Mouse (Mus musculus) CH12.LX (cell line): ENCODE results near the gene Poglut1. TPM values are rescaled to one million over a fixed set of nuclear protein-coding genes. Genes with fewer than 3 reads are reported as not detected.

ENCODE experiments used
- DNase-seq: peaks from one replicate; pipeline ENCODE4 v3.0.0-alpha.2; 2013; ENCODE audit errors: extremely low read depth
- H3K27ac ChIP-seq: 2 replicates; pipeline ENCODE4 v1.5.1; 2012; ENCODE audit warnings: low read depth, mild to moderate bottlenecking, control low read depth, moderate library complexity; ENCODE audit not compliant: insufficient read depth
- H3K27me3 ChIP-seq: replicated peaks from 2 replicates; pipeline ENCODE3; 2012; ENCODE audit warnings: inconsistent platforms
- H3K36me3 ChIP-seq, 2 experiments: replicated peaks in 1 of 2; 2 replicates each; pipeline versions ENCODE3 to v1.6.1; 2012; ENCODE audit warnings: inconsistent platforms in 1 of 2, low read length in 1 of 2, mild to moderate bottlenecking in 1 of 2, mixed read lengths in 1 of 2, moderate library complexity in 1 of 2; ENCODE audit not compliant: control insufficient read depth in 1 of 2, insufficient read depth in 1 of 2
- H3K4me1 ChIP-seq, 2 experiments: 2 replicates each; pipeline ENCODE4 v1.6.1; 2012; ENCODE audit warnings: inconsistent platforms in 1 of 2, moderate library complexity in 1 of 2; ENCODE audit not compliant: insufficient read depth in 2 of 2, control insufficient read depth in 1 of 2
- H3K4me2 ChIP-seq: 2 replicates; pipeline ENCODE4 v1.6.1; 2012; ENCODE audit warnings: low read depth, mild to moderate bottlenecking, control low read depth; ENCODE audit not compliant: poor library complexity, insufficient read depth, severe bottlenecking
- H3K4me3 ChIP-seq, 3 experiments: fragments of 150-350 bp in 1 of 3; sonication (generic) in 1 of 3; replicated peaks in 1 of 3; 2 replicates each; pipeline versions ENCODE3 to v1.5.1; 2011 to 2012; ENCODE audit warnings: low read depth in 2 of 3, low read length in 2 of 3, mild to moderate bottlenecking in 2 of 3, moderate library complexity in 2 of 3, control low read depth in 1 of 3, improper control_type of control experiment in 1 of 3, inconsistent platforms in 1 of 3, mixed read lengths in 1 of 3; ENCODE audit not compliant: poor library complexity in 1 of 3
- H3K79me2 ChIP-seq: replicated peaks from 2 replicates; pipeline ENCODE4 v1.6.1; 2012; ENCODE audit warnings: mild to moderate bottlenecking, moderate library complexity; ENCODE audit not compliant: control insufficient read depth, poor library complexity, insufficient read depth, severe bottlenecking; ENCODE audit errors: extremely low read depth
- H3K9ac ChIP-seq: 2 replicates; pipeline ENCODE4 v1.6.1; 2012; ENCODE audit warnings: low read depth, mild to moderate bottlenecking, control low read depth, moderate library complexity; ENCODE audit not compliant: insufficient read depth
- H3K9me3 ChIP-seq: replicated peaks from 2 replicates; pipeline ENCODE3; 2012; ENCODE audit warnings: low read length, inconsistent platforms, mixed read lengths
- BHLHE40 ChIP-seq: IDR thresholded peaks from 2 replicates; pipeline ENCODE4 v1.6.1; 2011; ENCODE audit warnings: mild to moderate bottlenecking, low read depth, low read length, improper control_type of control experiment
- CHD2 ChIP-seq: IDR thresholded peaks from 2 replicates; pipeline ENCODE4 v1.6.1; 2011; ENCODE audit warnings: low read length, improper control_type of control experiment
- E2F4 ChIP-seq: IDR thresholded peaks from 2 replicates; pipeline ENCODE4 v1.6.1; 2011; ENCODE audit warnings: low read depth, low read length, improper control_type of control experiment; ENCODE audit not compliant: insufficient replicate concordance
- ELF1 ChIP-seq: IDR thresholded peaks from 2 replicates; pipeline ENCODE4 v1.6.1; 2014; ENCODE audit warnings: low read depth, mild to moderate bottlenecking, inconsistent platforms, low read length, improper control_type of control experiment
- EP300 ChIP-seq: IDR thresholded peaks from 2 replicates; pipeline ENCODE4 v1.6.1; 2011; ENCODE audit warnings: low read length, improper control_type of control experiment
- GABPA ChIP-seq: IDR thresholded peaks from 2 replicates; pipeline ENCODE4 v1.6.1; 2012; ENCODE audit warnings: low read depth, low read length, improper control_type of control experiment, inconsistent platforms; ENCODE audit not compliant: insufficient replicate concordance
- HCFC1 ChIP-seq: IDR thresholded peaks from 2 replicates; pipeline ENCODE4 v1.6.1; 2012; ENCODE audit warnings: low read depth, mild to moderate bottlenecking, inconsistent platforms, low read length, improper control_type of control experiment
- IRF4 ChIP-seq: IDR thresholded peaks from 2 replicates; pipeline ENCODE4 v1.6.1; 2014; ENCODE audit warnings: low read depth, mild to moderate bottlenecking, inconsistent platforms, low read length, improper control_type of control experiment
- JUND ChIP-seq: conservative IDR thresholded peaks from 2 replicates; pipeline ENCODE4 v1.6.1; 2011; ENCODE audit warnings: low read depth, low read length, improper control_type of control experiment
- KAT2A ChIP-seq: IDR thresholded peaks from 2 replicates; pipeline ENCODE4 v1.6.1; 2012; ENCODE audit warnings: low read length, improper control_type of control experiment, inconsistent platforms; ENCODE audit not compliant: insufficient replicate concordance
- MAX ChIP-seq: IDR thresholded peaks from 2 replicates; pipeline ENCODE4 v1.6.1; 2011; ENCODE audit warnings: low read length, improper control_type of control experiment
- MAZ ChIP-seq: IDR thresholded peaks from 2 replicates; pipeline ENCODE4 v1.6.1; 2012; ENCODE audit warnings: low read depth, mild to moderate bottlenecking, inconsistent platforms, low read length, improper control_type of control experiment, moderate library complexity
- MEF2A ChIP-seq: IDR thresholded peaks from 2 replicates; pipeline ENCODE4 v1.6.1; 2014; ENCODE audit warnings: low read depth, mild to moderate bottlenecking, inconsistent platforms, low read length, improper control_type of control experiment, borderline replicate concordance
- MYC ChIP-seq: IDR thresholded peaks from 2 replicates; pipeline ENCODE4 v1.6.1; 2011; ENCODE audit warnings: low read depth, mild to moderate bottlenecking, improper control_type of control experiment, low read length
- NELFE ChIP-seq: IDR thresholded peaks from 2 replicates; pipeline ENCODE4 v1.6.1; 2011; ENCODE audit warnings: low read depth, low read length, improper control_type of control experiment
- NRF1 ChIP-seq: IDR thresholded peaks from 2 replicates; pipeline ENCODE4 v1.6.1; 2014; ENCODE audit warnings: low read depth, mild to moderate bottlenecking, inconsistent platforms, low read length, improper control_type of control experiment, moderate library complexity
- POLR2A ChIP-seq: IDR thresholded peaks from 2 replicates; pipeline ENCODE4 v1.6.1; 2011; ENCODE audit warnings: low read depth, mild to moderate bottlenecking, improper control_type of control experiment, low read length
- POLR2AphosphoS2 ChIP-seq: IDR thresholded peaks from 2 replicates; pipeline ENCODE4 v1.6.1; 2011; ENCODE audit warnings: low read depth, low read length, improper control_type of control experiment
- RAD21 ChIP-seq: IDR thresholded peaks from 2 replicates; pipeline ENCODE4 v1.6.1; 2011; ENCODE audit warnings: low read depth, mild to moderate bottlenecking, low read length, improper control_type of control experiment, moderate library complexity
- RCOR1 ChIP-seq: conservative IDR thresholded peaks from 2 replicates; pipeline ENCODE4 v1.6.1; 2012; ENCODE audit warnings: low read depth, mild to moderate bottlenecking, inconsistent platforms, low read length, improper control_type of control experiment
- SIN3A ChIP-seq: IDR thresholded peaks from 2 replicates; pipeline ENCODE4 v1.6.1; 2012; ENCODE audit warnings: low read length, improper control_type of control experiment, inconsistent platforms
- TBP ChIP-seq: conservative IDR thresholded peaks from 2 replicates; pipeline ENCODE4 v1.6.1; 2011; ENCODE audit warnings: low read depth, low read length, improper control_type of control experiment
- TCF12 ChIP-seq: IDR thresholded peaks from 2 replicates; pipeline ENCODE4 v1.6.1; 2014; ENCODE audit warnings: low read depth, mild to moderate bottlenecking, inconsistent platforms, low read length, improper control_type of control experiment
- UBTF ChIP-seq: IDR thresholded peaks from 2 replicates; pipeline ENCODE4 v1.6.1; 2012; ENCODE audit warnings: low read depth, mild to moderate bottlenecking, inconsistent platforms, low read length, improper control_type of control experiment, moderate library complexity
- USF1 ChIP-seq: IDR thresholded peaks from 2 replicates; pipeline ENCODE4 v1.6.1; 2014; ENCODE audit warnings: low read depth, mild to moderate bottlenecking, inconsistent platforms, low read length, improper control_type of control experiment
- USF2 ChIP-seq: conservative IDR thresholded peaks from 2 replicates; pipeline ENCODE4 v1.6.1; 2011; ENCODE audit warnings: low read depth, low read length, improper control_type of control experiment
- ZKSCAN1 ChIP-seq: IDR thresholded peaks from 2 replicates; pipeline ENCODE4 v1.6.1; 2012; ENCODE audit warnings: low read depth, inconsistent platforms, low read length, improper control_type of control experiment, borderline replicate concordance
- ZMIZ1 ChIP-seq: IDR thresholded peaks from 2 replicates; pipeline ENCODE4 v1.6.1; 2012; ENCODE audit warnings: low read depth, mild to moderate bottlenecking, inconsistent platforms, low read length, improper control_type of control experiment
- dilution Hi-C: fragments of 300-500 bp; cut with MboI; formaldehyde crosslinking; loops from 2 replicates; pipeline ENCODE4 v1.14.3; 2020; ENCODE audit warnings: low sequenced_read_pairs; ENCODE audit not compliant: extremely low pct_unique_long_range_greater_than_20kb, extremely low pct_ligation_motif_present
- in situ Hi-C: fragments of 300-500 bp; cut with MboI; formaldehyde crosslinking; loops from 3 replicates; pipeline ENCODE4 v1.14.3; 2019; ENCODE audit warnings: low sequenced_read_pairs, low pct_ligation_motif_present, low pct_unique_long_range_greater_than_20kb, mixed read lengths
- polyA plus RNA-seq: library from polyadenylated mRNA; unstranded; fragments of >175 nt; gene quantifications from 2 replicates; pipeline ENCODE4 v1.2.1, GENCODE M21; 2012; ENCODE audit warnings: low read depth; ENCODE audit not compliant: insufficient read length
- total RNA-seq, 2 experiments: library from RNA; depleted of rRNA; stranded (reverse); fragments of 300-350 nt in 1 of 2; fragments of >200 nt in 1 of 2; gene quantifications; 2 replicates each; pipeline ENCODE4 v1.2.3; 2012 to 2014

The Poglut1 gene
- total and polyA plus RNA-seq, 3 experiments = 41.4 to 65.6 (median 54.7) TPM

- H3K4me1 ChIP-seq = peaks cover 3 to 15% of the 10 kb centered on the region in 2 experiments; a peak in 2 of 4 replicates
- TF ChIP-seq IRF4 = no peak
- TF ChIP-seq USF1 = no peak
- no peak for TF ChIP-seq USF2
- TF ChIP-seq POLR2A = no peak
- TF ChIP-seq RAD21 = no peak
- no peak for TF ChIP-seq MAZ
- no peak for TF ChIP-seq POLR2AphosphoS2
- no peak for TF ChIP-seq MEF2A
- no peak for TF ChIP-seq MAX
- TF ChIP-seq ZKSCAN1 = no peak
- TF ChIP-seq MYC = no peak
- no peak for TF ChIP-seq ELF1
- TF ChIP-seq, all 38 proteins: peak for 0
- peaks cover 24% of the 10 kb centered on the region for H3K79me2 ChIP-seq
- peaks cover 58 to 72% of the 10 kb centered on the region in 2 experiments for H3K36me3 ChIP-seq
- dilution Hi-C loops = no loop called here
- H3K9me3 ChIP-seq = no peaks in the 10 kb centered on the region
- H3K27me3 ChIP-seq = no peaks in the 10 kb centered on the region
- H3K4me2 ChIP-seq = no peak overlapping the region
- H3K27ac ChIP-seq = no peak overlapping the region
- DNase-seq = no peak
- H3K9ac ChIP-seq = no peak overlapping the region
- no peak overlapping the region for H3K4me3 ChIP-seq
- in situ Hi-C loops = no loop called here
Observed at GRCm38 (mm10) chr16:38526264-38526663, 23.8 kb downstream of the Poglut1 start.

- dilution Hi-C loops = no loop called here
- H3K36me3 ChIP-seq = peaks cover 37 to 53% of the 10 kb centered on the region in 2 experiments
- H3K4me1 ChIP-seq = peaks cover 5 to 42% of the 10 kb centered on the region in 2 experiments; a peak in 3 of 4 replicates
- H3K4me2 ChIP-seq = peak within 1 kb of the TSS; percentile 99
- peak within 1 kb of the TSS; percentile 72 for H3K9ac ChIP-seq
- H3K79me2 ChIP-seq = peaks cover 33% of the 10 kb centered on the region
- peak within 1 kb of the TSS; percentile 95 for H3K27ac ChIP-seq
- in situ Hi-C loops = loop anchor here (25.0 kb wide), 1 partner anchor 510 kb away; no protein-coding TSS in a partner anchor
- no peaks in the 10 kb centered on the region for H3K9me3 ChIP-seq
- no peaks in the 10 kb centered on the region for H3K27me3 ChIP-seq
- peak; percentile 99 for DNase-seq
- H3K4me3 ChIP-seq = peak within 1 kb of the TSS; percentile 68 to 84 (median 72)
- TF ChIP-seq GABPA = no peak
- 0 out of 2 replicates have a peak, but pooled peaks have one; percentile 32 for TF ChIP-seq UBTF
- TF ChIP-seq USF1 = no peak
- peak; percentile 43; the same call in 1 of the 2 replicates for TF ChIP-seq ZMIZ1
- no peak for TF ChIP-seq E2F4
- peak; percentile 92 for TF ChIP-seq TCF12
- peak; percentile 66 for TF ChIP-seq BHLHE40
- peak; percentile 76 for TF ChIP-seq SIN3A
- TF ChIP-seq NELFE = peak; percentile 93
- no peak for TF ChIP-seq EP300
- TF ChIP-seq MEF2A = peak; percentile 66
- peak; percentile 77; the same call in 1 of the 2 replicates for TF ChIP-seq KAT2A
- TF ChIP-seq MAZ = peak; percentile 96
- TF ChIP-seq IRF4 = peak; percentile 76
- no peak for TF ChIP-seq RCOR1
- peak; percentile 87 for TF ChIP-seq TBP
- peak; percentile 49; the same call in 1 of the 2 replicates for TF ChIP-seq CHD2
- TF ChIP-seq HCFC1 = peak; percentile 83
- TF ChIP-seq MAX = peak; percentile 75
- TF ChIP-seq JUND = no peak
- TF ChIP-seq POLR2AphosphoS2 = peak; percentile 93
- peak; percentile 98 for TF ChIP-seq POLR2A
- peak; percentile 47; the same call in 1 of the 2 replicates for TF ChIP-seq NRF1
- TF ChIP-seq MYC = peak; percentile 45; the same call in 1 of the 2 replicates
Observed at GRCm38 (mm10) chr16:38522129-38523084, 27.7 kb downstream of the Poglut1 start, which contains the start of gene Timmdc1. Gene Timmdc1 (minus strand): TSS chr16:38522663.
